Mouse (Mus musculus) liver, adult 2 months (tissue): ENCODE measurements around the gene Hs6st3. TPM values are rescaled to one million over a fixed set of nuclear protein-coding genes. Genes with fewer than 3 reads are reported as not detected.
A peak's percentile ranks its signal among the peaks of the same experiment; 100 is the strongest.

Experiments
- DNase-seq: peaks from one replicate; pipeline ENCODE4 v3.0.0-alpha.2; 2011; ENCODE audit warnings: low read depth, low spot score; ENCODE audit errors: extremely low read depth
- H3K27ac ChIP-seq: fragments of 200-500 bp; replicated peaks from 2 replicates; pipeline ENCODE4 v1.5.1; 2012; ENCODE audit warnings: low read depth, mild to moderate bottlenecking, control low read depth, inconsistent platforms, low read length; ENCODE audit not compliant: insufficient read depth
- H3K27me3 ChIP-seq: fragments of 200-500 bp; 2 replicates; pipeline ENCODE4 v1.6.1; 2012; ENCODE audit warnings: mild to moderate bottlenecking, moderate library complexity, low read length, inconsistent platforms; ENCODE audit not compliant: control insufficient read depth, insufficient read depth
- H3K36me3 ChIP-seq: fragments of 200-500 bp; 2 replicates; pipeline ENCODE4 v1.6.1; 2012; ENCODE audit warnings: low read length, inconsistent platforms; ENCODE audit not compliant: control insufficient read depth, insufficient read depth
- H3K4me1 ChIP-seq: fragments of 200-500 bp; 2 replicates; pipeline ENCODE4 v1.6.1; 2011; ENCODE audit warnings: low read length; ENCODE audit not compliant: control insufficient read depth, insufficient read depth
- H3K4me3 ChIP-seq: fragments of 200-500 bp; 2 replicates; pipeline ENCODE4 v1.5.1; 2011; ENCODE audit warnings: low read depth, mild to moderate bottlenecking, control low read depth, low read length, moderate library complexity; ENCODE audit not compliant: insufficient read depth
- H3K79me2 ChIP-seq: fragments of 200-500 bp; 2 replicates; pipeline ENCODE4 v1.6.1; 2012; ENCODE audit warnings: inconsistent platforms, mild to moderate bottlenecking, low read length, moderate library complexity; ENCODE audit not compliant: control insufficient read depth, insufficient read depth
- H3K9ac ChIP-seq: fragments of 200-500 bp; 2 replicates; pipeline ENCODE4 v1.6.1; 2012; ENCODE audit warnings: low read depth, mild to moderate bottlenecking, control low read depth, inconsistent platforms, low read length
- CTCF ChIP-seq: fragments of 200-500 bp; IDR thresholded peaks from 2 replicates; pipeline ENCODE4 v1.5.1; 2011; ENCODE audit warnings: low read depth, low read length, control low read depth
- POLR2A ChIP-seq: fragments of 200-500 bp; IDR thresholded peaks from 2 replicates; pipeline ENCODE4 v1.6.1; 2011; ENCODE audit warnings: low read length, control low read depth; ENCODE audit not compliant: insufficient read depth; ENCODE audit errors: extremely low read depth
- WGBS: fragments of 180-500 bp; shearing (Covaris S2); methylation state at CpG from one replicate; pipeline ENCODE4 v1.1.7; 2018; 5-methylcytosine and 5-hydroxymethylcytosine counted together
- polyA plus RNA-seq: library from polyadenylated mRNA; depleted of rRNA; stranded (reverse); fragments of >200 nt; gene quantifications from 2 replicates; pipeline ENCODE4 v1.2.3, GENCODE M21; 2012
- total RNA-seq: library from RNA; depleted of rRNA; stranded (reverse); fragments of >200 nt; gene quantifications from 2 replicates; pipeline ENCODE4 v1.2.3, GENCODE M21; 2014

Gene Hs6st3
- total and polyA plus RNA-seq, 2 experiments = 0.06 to 0.09 TPM

DNA sequence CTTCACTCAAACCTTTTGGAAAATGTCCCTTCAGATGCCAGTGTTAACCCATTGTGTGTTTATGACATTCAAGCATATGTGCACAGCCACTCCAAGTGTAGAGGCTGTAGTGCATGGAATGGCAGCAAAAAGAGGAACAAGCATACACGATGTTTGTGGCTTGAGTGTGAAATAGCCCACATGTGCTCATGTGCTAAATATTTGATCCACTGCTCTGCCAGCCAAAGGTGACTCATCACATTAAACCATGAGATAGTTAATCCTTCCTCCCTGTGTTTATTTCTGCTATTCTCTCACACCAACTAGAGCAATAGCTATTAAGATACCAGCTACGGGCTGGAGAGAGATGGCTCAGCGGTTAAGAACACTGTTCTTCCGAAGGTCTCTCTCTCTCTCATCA lies 223.3 kb downstream of the Hs6st3 start:
- no peak for DNase-seq
- WGBS = 89% methylated on average over 4 of the region's 4 CpGs

DNA sequence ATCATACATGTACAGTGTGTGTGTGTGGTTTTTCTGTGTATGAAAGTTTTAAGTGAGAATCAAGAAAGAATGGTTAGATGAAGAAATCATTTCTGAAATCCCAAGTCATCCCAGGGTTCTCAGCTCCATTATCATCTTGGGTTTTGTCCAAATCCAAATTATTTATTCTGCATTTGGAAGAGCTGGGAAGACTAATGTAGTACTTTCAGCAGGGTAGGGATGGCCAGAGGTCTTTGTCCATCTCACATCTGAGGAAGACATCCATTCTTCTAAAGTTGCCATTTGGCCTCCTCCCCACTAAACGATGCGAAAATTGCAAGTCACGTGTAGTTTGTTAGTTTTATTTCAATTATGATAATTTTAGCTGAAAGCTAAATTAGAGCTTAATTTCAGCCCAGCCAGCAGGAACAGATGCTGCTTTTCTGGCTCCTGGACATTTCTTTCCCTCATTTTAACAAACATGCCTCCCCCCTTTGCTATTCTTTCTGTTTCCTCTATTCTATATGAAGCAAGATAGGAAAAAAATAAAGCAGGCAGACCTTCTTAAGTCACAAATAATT lies 229.8 kb downstream of the Hs6st3 start:
- no peak overlapping the region for H3K27ac ChIP-seq
- no peak overlapping the region for H3K4me3 ChIP-seq
- H3K4me1 ChIP-seq = no peaks in the 10 kb centered on the region
- 76% methylated on average over 3 of the region's 3 CpGs for WGBS
- H3K27me3 ChIP-seq = no peaks in the 10 kb centered on the region
- no peaks in the 10 kb centered on the region for H3K36me3 ChIP-seq
- no peak overlapping the region for H3K9ac ChIP-seq
- no peak for TF ChIP-seq CTCF
- no peak for TF ChIP-seq POLR2A
- peak; percentile 12 for DNase-seq
- H3K79me2 ChIP-seq = no peaks in the 10 kb centered on the region

More for the DNA sequence above, 223.3 kb downstream of the Hs6st3 start:
- Histone ChIP-seq H3K79me2 (no peaks in the 10 kb centered on the region), H3K4me1 (no peaks in the 10 kb centered on the region), H3K9ac (no peak overlapping the region), H3K27ac (no peak overlapping the region), H3K4me3 (no peak overlapping the region), H3K36me3 (no peaks in the 10 kb centered on the region), H3K27me3 (no peaks in the 10 kb centered on the region)
- no peak for TF ChIP-seq POLR2A

- WGBS = 70% methylated on average over 8 of the region's 8 CpGs
These were observed 231.1 kb downstream of the Hs6st3 start for GRCm38 (mm10) chr14:119369274-119369673.

DNA sequence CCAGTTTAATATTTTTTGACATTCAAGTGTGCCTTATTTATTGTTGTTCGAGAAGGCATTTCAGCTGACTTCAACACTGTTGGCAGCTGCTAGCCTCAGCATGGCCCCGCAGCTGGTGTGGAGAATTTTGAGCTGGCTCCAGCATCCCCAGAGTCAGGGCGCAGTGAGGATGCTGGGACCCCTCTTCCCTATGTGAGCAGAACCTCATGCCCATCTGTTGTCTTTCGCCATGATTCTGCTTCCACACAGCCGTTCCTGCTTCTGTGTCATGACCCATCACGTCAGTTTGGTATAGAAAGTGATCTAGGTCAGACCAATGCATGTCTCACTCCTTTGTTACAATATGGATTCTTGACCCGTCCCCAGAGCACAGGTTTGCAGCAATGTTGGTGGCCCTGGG lies 231.9 kb downstream of the Hs6st3 start:
- H3K4me1 ChIP-seq = no peaks in the 10 kb centered on the region
- no peak overlapping the region for H3K9ac ChIP-seq
- no peaks in the 10 kb centered on the region for H3K36me3 ChIP-seq
- TF ChIP-seq CTCF (no peak), POLR2A (no peak)
- no peaks in the 10 kb centered on the region for H3K79me2 ChIP-seq
- WGBS = 84% methylated on average over 7 of the region's 7 CpGs
- H3K27ac ChIP-seq = no peak overlapping the region
- no peak for DNase-seq
- no peak overlapping the region for H3K4me3 ChIP-seq
- H3K27me3 ChIP-seq = no peaks in the 10 kb centered on the region

More at GRCm38 (mm10) chr14:119369274-119369673, 231.1 kb downstream of the Hs6st3 start:
- H3K36me3 ChIP-seq = no peaks in the 10 kb centered on the region
- H3K9ac ChIP-seq = no peak overlapping the region
- no peaks in the 10 kb centered on the region for H3K27me3 ChIP-seq
- H3K79me2 ChIP-seq = no peaks in the 10 kb centered on the region
- no peaks in the 10 kb centered on the region for H3K4me1 ChIP-seq
- TF ChIP-seq CTCF (no peak), POLR2A (no peak)
- H3K27ac ChIP-seq = no peak overlapping the region
- H3K4me3 ChIP-seq = no peak overlapping the region
- DNase-seq = no peak

GRCm38 (mm10) chr14:119379303-119379702 lies 241.2 kb downstream of the Hs6st3 start:
- H3K4me3 ChIP-seq = no peak overlapping the region
- no peaks in the 10 kb centered on the region for H3K79me2 ChIP-seq
- H3K27ac ChIP-seq = no peak overlapping the region
- WGBS = 70% methylated on average over 2 of the region's 2 CpGs
- no peak overlapping the region for H3K9ac ChIP-seq
- DNase-seq = no peak
- no peaks in the 10 kb centered on the region for H3K4me1 ChIP-seq
- H3K36me3 ChIP-seq = no peaks in the 10 kb centered on the region
- no peaks in the 10 kb centered on the region for H3K27me3 ChIP-seq
- TF ChIP-seq POLR2A (no peak), CTCF (no peak)

GRCm38 (mm10) chr14:119401618-119402017 lies 263.5 kb downstream of the Hs6st3 start:
- 90% methylated on average over 10 of the region's 10 CpGs for WGBS

More at GRCm38 (mm10) chr14:119401618-119402017, 263.5 kb downstream of the Hs6st3 start:
- no peaks in the 10 kb centered on the region for H3K36me3 ChIP-seq
- DNase-seq = no peak
- no peaks in the 10 kb centered on the region for H3K4me1 ChIP-seq
- no peak overlapping the region for H3K4me3 ChIP-seq
- no peak overlapping the region for H3K9ac ChIP-seq
- H3K27ac ChIP-seq = no peak overlapping the region
- no peaks in the 10 kb centered on the region for H3K27me3 ChIP-seq
- H3K79me2 ChIP-seq = no peaks in the 10 kb centered on the region
- no peak for TF ChIP-seq POLR2A
- TF ChIP-seq CTCF = no peak
